Mouse (Mus musculus): ENCODE results near the gene Lypd5. TPM values are rescaled to one million over a fixed set of nuclear protein-coding genes. Genes with fewer than 3 reads are reported as not detected.
A peak's percentile ranks its signal among the peaks of the same experiment; 100 is the strongest.

Lypd5 gene
- polyA plus RNA-seq, 1 experiment: not detected

GRCm38 (mm10) chr7:24355646-24356045 lies 6.7 kb downstream of the Lypd5 start:
- Histone ChIP-seq H3K4me1 (ENCODE audit: control insufficient read depth, insufficient read depth, low read length) (no peaks in the 10 kb centered on the region), H3K4me3 (ENCODE audit: insufficient read depth, low read depth, low read length) (no peak overlapping the region), H3K27ac (ENCODE audit: insufficient read depth, low read depth, low read length) (no peak overlapping the region)
- 85% methylated on average over 6 of the region's 6 CpGs for WGBS
- TF ChIP-seq POLR2A (IDR thresholded peaks at IDR 0.05; ENCODE audit: insufficient read depth, low read depth, low read length): no peak
- TF ChIP-seq CTCF (IDR thresholded peaks at IDR 0.05; ENCODE audit: insufficient read depth, low read depth, low read length): no peak

- Histone ChIP-seq H3K4me3 (ENCODE audit: insufficient read depth, low read depth, low read length) (no peak overlapping the region), H3K4me1 (ENCODE audit: control insufficient read depth, insufficient read depth, low read length) (no peaks in the 10 kb centered on the region), H3K27ac (ENCODE audit: insufficient read depth, low read depth, low read length) (no peak overlapping the region)
- 83% methylated on average over 10 of the region's 10 CpGs for WGBS
- TF ChIP-seq CTCF (IDR thresholded peaks at IDR 0.05; ENCODE audit: insufficient read depth, low read depth, low read length) (no peak), POLR2A (IDR thresholded peaks at IDR 0.05; ENCODE audit: insufficient read depth, low read depth, low read length) (no peak)
Observed at GRCm38 (mm10) chr7:24356081-24356480, 7.1 kb downstream of the Lypd5 start.

- H3K4me1 ChIP-seq (ENCODE audit: control insufficient read depth, insufficient read depth, low read length): no peaks in the 10 kb centered on the region
- no peak for TF ChIP-seq CTCF (IDR thresholded peaks at IDR 0.05; ENCODE audit: insufficient read depth, low read depth, low read length)
- no peak for TF ChIP-seq POLR2A (IDR thresholded peaks at IDR 0.05; ENCODE audit: insufficient read depth, low read depth, low read length)
- H3K4me3 ChIP-seq (ENCODE audit: insufficient read depth, low read depth, low read length): no peak overlapping the region
- H3K27ac ChIP-seq (ENCODE audit: insufficient read depth, low read depth, low read length): no peak overlapping the region
- 44% methylated on average over 4 of the region's 4 CpGs for WGBS
Observed at GRCm38 (mm10) chr7:24357899-24358298, 8.9 kb downstream of the Lypd5 start.

- TF ChIP-seq CTCF (IDR thresholded peaks at IDR 0.05; ENCODE audit: insufficient read depth, low read depth, low read length): no peak
- no peak for TF ChIP-seq POLR2A (IDR thresholded peaks at IDR 0.05; ENCODE audit: insufficient read depth, low read depth, low read length)
- H3K4me3 ChIP-seq (ENCODE audit: insufficient read depth, low read depth, low read length): no peak overlapping the region
- H3K27ac ChIP-seq (ENCODE audit: insufficient read depth, low read depth, low read length): no peak overlapping the region
- H3K4me1 ChIP-seq (ENCODE audit: control insufficient read depth, insufficient read depth, low read length): no peaks in the 10 kb centered on the region
- 38% methylated on average over 9 of the region's 9 CpGs for WGBS
Observed at GRCm38 (mm10) chr7:24359269-24359668, 10.3 kb downstream of the Lypd5 start.

GRCm38 (mm10) chr7:24361001-24361400 lies 12.0 kb downstream of the Lypd5 start:
- Histone ChIP-seq H3K27ac (ENCODE audit: insufficient read depth, low read depth, low read length) (no peak overlapping the region), H3K4me1 (ENCODE audit: control insufficient read depth, insufficient read depth, low read length) (peaks cover 9% of the 10 kb centered on the region), H3K4me3 (ENCODE audit: insufficient read depth, low read depth, low read length) (no peak overlapping the region)
- no peak for TF ChIP-seq POLR2A (IDR thresholded peaks at IDR 0.05; ENCODE audit: insufficient read depth, low read depth, low read length)
- no peak for TF ChIP-seq CTCF (IDR thresholded peaks at IDR 0.05; ENCODE audit: insufficient read depth, low read depth, low read length)
- 73% methylated on average over 4 of the region's 4 CpGs for WGBS

GRCm38 (mm10) chr7:24363228-24363627 lies 14.2 kb downstream of the Lypd5 start:
- H3K4me1 ChIP-seq (ENCODE audit: control insufficient read depth, insufficient read depth, low read length): peaks cover 17% of the 10 kb centered on the region
- no peak overlapping the region for H3K27ac ChIP-seq (ENCODE audit: insufficient read depth, low read depth, low read length)
- WGBS: 23% methylated on average over 7 of the region's 7 CpGs
- TF ChIP-seq CTCF (IDR thresholded peaks at IDR 0.05; ENCODE audit: insufficient read depth, low read depth, low read length) (no peak), POLR2A (IDR thresholded peaks at IDR 0.05; ENCODE audit: insufficient read depth, low read depth, low read length) (no peak)
- H3K4me3 ChIP-seq (ENCODE audit: insufficient read depth, low read depth, low read length): no peak overlapping the region

GRCm38 (mm10) chr7:24364827-24365226 lies 15.8 kb downstream of the Lypd5 start:
- Histone ChIP-seq H3K4me3 (ENCODE audit: insufficient read depth, low read depth, low read length) (no peak overlapping the region), H3K27ac (ENCODE audit: insufficient read depth, low read depth, low read length) (no peak overlapping the region), H3K4me1 (ENCODE audit: control insufficient read depth, insufficient read depth, low read length) (peaks cover 17% of the 10 kb centered on the region)
- TF ChIP-seq CTCF (IDR thresholded peaks at IDR 0.05; ENCODE audit: insufficient read depth, low read depth, low read length): peak; percentile 84
- TF ChIP-seq POLR2A (IDR thresholded peaks at IDR 0.05; ENCODE audit: insufficient read depth, low read depth, low read length): no peak
- WGBS: 16% methylated on average over 10 of the region's 10 CpGs

GRCm38 (mm10) chr7:24365258-24366014 lies 16.4 kb downstream of the Lypd5 start:
- H3K4me3 ChIP-seq (ENCODE audit: insufficient read depth, low read depth, low read length): no peak overlapping the region
- H3K4me1 ChIP-seq (ENCODE audit: control insufficient read depth, insufficient read depth, low read length): peaks cover 17% of the 10 kb centered on the region
- 58% methylated on average over 5 of the region's 5 CpGs for WGBS
- no peak for TF ChIP-seq POLR2A (IDR thresholded peaks at IDR 0.05; ENCODE audit: insufficient read depth, low read depth, low read length)
- TF ChIP-seq CTCF (IDR thresholded peaks at IDR 0.05; ENCODE audit: insufficient read depth, low read depth, low read length): no peak
- H3K27ac ChIP-seq (ENCODE audit: insufficient read depth, low read depth, low read length): no peak overlapping the region

- Histone ChIP-seq H3K27ac (ENCODE audit: insufficient read depth, low read depth, low read length) (no peak overlapping the region), H3K4me3 (ENCODE audit: insufficient read depth, low read depth, low read length) (no peak overlapping the region), H3K4me1 (ENCODE audit: control insufficient read depth, insufficient read depth, low read length) (peaks cover 17% of the 10 kb centered on the region)
- WGBS: 63% methylated on average over 15 of the region's 15 CpGs
- no peak for TF ChIP-seq POLR2A (IDR thresholded peaks at IDR 0.05; ENCODE audit: insufficient read depth, low read depth, low read length)
- TF ChIP-seq CTCF (IDR thresholded peaks at IDR 0.05; ENCODE audit: insufficient read depth, low read depth, low read length): no peak
Observed at GRCm38 (mm10) chr7:24366716-24367632, 18.0 kb downstream of the Lypd5 start.

All from olfactory bulb, adult 2 months (tissue).